Mouse (Mus musculus) embryonic facial prominence, embryonic 15.5 days (tissue): Measurements from ENCODE around the gene Upf2. TPM values are rescaled to one million over a fixed set of nuclear protein-coding genes. Genes with fewer than 3 reads are reported as not detected.

Source experiments
- ATAC-seq: fragments of 200-750 bp; cut with Nextera tagmentation; 2 replicates; pipeline ENCODE4 v1.8.0; 2017; ENCODE audit warnings: low read depth, moderate TSS enrichment; ENCODE audit not compliant: insufficient number of reproducible peaks, low FRiP score, low TSS enrichment
- H3K27ac ChIP-seq: fragments of 300-500 bp; sonication (generic); replicated peaks from 2 replicates; pipeline ENCODE4 v1.5.1; 2015; ENCODE audit warnings: mild to moderate bottlenecking, inconsistent platforms
- H3K27me3 ChIP-seq: fragments of 300-500 bp; sonication (generic); 2 replicates; pipeline ENCODE4 v1.6.1; 2015; ENCODE audit warnings: inconsistent platforms
- H3K36me3 ChIP-seq: fragments of 300-500 bp; sonication (generic); 2 replicates; pipeline ENCODE4 v1.6.1; 2015; ENCODE audit warnings: mild to moderate bottlenecking, inconsistent platforms
- H3K4me1 ChIP-seq: fragments of 300-500 bp; sonication (generic); 2 replicates; pipeline ENCODE4 v1.6.1; 2015; ENCODE audit warnings: inconsistent platforms
- H3K4me2 ChIP-seq: fragments of 300-500 bp; sonication (generic); replicated peaks from 2 replicates; pipeline ENCODE4 v1.6.1; 2015; ENCODE audit warnings: mild to moderate bottlenecking, inconsistent platforms
- H3K4me3 ChIP-seq: fragments of 300-500 bp; sonication (generic); replicated peaks from 2 replicates; pipeline ENCODE4 v1.5.1; 2015; ENCODE audit warnings: mild to moderate bottlenecking, inconsistent platforms
- H3K9ac ChIP-seq: fragments of 300-500 bp; sonication (generic); 2 replicates; pipeline ENCODE4 v1.6.1; 2015; ENCODE audit warnings: inconsistent platforms
- H3K9me3 ChIP-seq: fragments of 300-500 bp; sonication (generic); replicated peaks from 2 replicates; pipeline ENCODE4 v1.6.1; 2016; ENCODE audit warnings: inconsistent platforms
- WGBS: fragments of 180-500 bp; shearing (Covaris S2); methylation state at CpG from one replicate; pipeline ENCODE4 v1.1.7; 2015; 5-methylcytosine and 5-hydroxymethylcytosine counted together
- polyA plus RNA-seq: library from polyadenylated mRNA; unstranded; fragments of >200 nt; fragmentation: Nextera tagmentation; extraction: Ambion mirVana; gene quantifications from 2 replicates; pipeline ENCODE4 v1.2.1, GENCODE M21; 2015

Gene Upf2
- polyA plus RNA-seq, 1 experiment from 2014 or later, result 10.0 TPM

GRCm38 (mm10) chr2:6020570-6020969, 69.3 kb downstream of the Upf2 start:
- no peak overlapping the region for H3K4me2 ChIP-seq
- peaks cover 41% of the 10 kb centered on the region for H3K36me3 ChIP-seq
- no peaks in the 10 kb centered on the region for H3K4me1 ChIP-seq
- no peak overlapping the region for H3K27ac ChIP-seq
- no peaks in the 10 kb centered on the region for H3K9me3 ChIP-seq
- no peaks in the 10 kb centered on the region for H3K27me3 ChIP-seq
- ATAC-seq, result no peak
- H3K4me3 ChIP-seq, result no peak overlapping the region
- no peak overlapping the region for H3K9ac ChIP-seq

- H3K9me3 ChIP-seq, result no peaks in the 10 kb centered on the region
- H3K4me2 ChIP-seq, result no peak overlapping the region
- WGBS, result 90% methylated on average over 1 of the region's 1 CpGs
- no peak overlapping the region for H3K27ac ChIP-seq
- no peak overlapping the region for H3K4me3 ChIP-seq
- H3K4me1 ChIP-seq, result no peaks in the 10 kb centered on the region
- no peaks in the 10 kb centered on the region for H3K27me3 ChIP-seq
- peaks cover 32% of the 10 kb centered on the region for H3K36me3 ChIP-seq
- ATAC-seq, result no peak
- H3K9ac ChIP-seq, result no peak overlapping the region
These were observed 91.4 kb downstream of the Upf2 start for GRCm38 (mm10) chr2:6042644-6043043.

DNA sequence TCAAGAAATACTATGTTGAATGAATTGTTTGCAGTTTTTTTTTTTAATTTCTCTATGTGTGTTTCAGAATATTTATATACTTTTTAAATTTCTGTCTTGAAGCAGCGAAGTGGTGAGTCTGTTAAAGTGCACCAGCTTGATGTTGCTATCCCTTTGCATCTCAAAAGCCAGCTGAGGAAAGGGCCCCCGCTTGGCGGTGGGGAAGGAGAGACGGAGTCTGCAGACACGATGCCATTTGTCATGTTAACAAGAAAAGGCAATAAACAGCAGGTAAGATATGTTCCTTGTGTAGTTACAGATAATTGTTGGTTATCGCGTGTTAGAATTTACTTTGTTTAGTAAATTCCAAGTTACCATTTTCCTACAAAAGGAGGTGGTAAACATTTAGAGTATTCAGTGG, 95.5 kb downstream of the Upf2 start:
- no peak overlapping the region for H3K9ac ChIP-seq
- ATAC-seq, result no peak
- H3K27me3 ChIP-seq, result no peaks in the 10 kb centered on the region
- H3K36me3 ChIP-seq, result peaks cover 49% of the 10 kb centered on the region
- whole genome bisulfite sequencing, result 73% methylated on average over 7 of the region's 7 CpGs
- H3K4me2 ChIP-seq, result no peak overlapping the region
- no peaks in the 10 kb centered on the region for H3K9me3 ChIP-seq
- H3K27ac ChIP-seq, result no peak overlapping the region
- no peak overlapping the region for H3K4me3 ChIP-seq
- H3K4me1 ChIP-seq, result no peaks in the 10 kb centered on the region

- Histone ChIP-seq H3K4me2 (no peak overlapping the region), H3K36me3 (peaks cover 54% of the 10 kb centered on the region), H3K9me3 (no peaks in the 10 kb centered on the region), H3K9ac (no peak overlapping the region), H3K4me3 (no peak overlapping the region), H3K27me3 (no peaks in the 10 kb centered on the region), H3K4me1 (no peaks in the 10 kb centered on the region), H3K27ac (no peak overlapping the region)
- no peak for ATAC-seq
- 74% methylated on average over 4 of the region's 4 CpGs for WGBS
These were observed 97.3 kb downstream of the Upf2 start for GRCm38 (mm10) chr2:6048570-6048969.

DNA sequence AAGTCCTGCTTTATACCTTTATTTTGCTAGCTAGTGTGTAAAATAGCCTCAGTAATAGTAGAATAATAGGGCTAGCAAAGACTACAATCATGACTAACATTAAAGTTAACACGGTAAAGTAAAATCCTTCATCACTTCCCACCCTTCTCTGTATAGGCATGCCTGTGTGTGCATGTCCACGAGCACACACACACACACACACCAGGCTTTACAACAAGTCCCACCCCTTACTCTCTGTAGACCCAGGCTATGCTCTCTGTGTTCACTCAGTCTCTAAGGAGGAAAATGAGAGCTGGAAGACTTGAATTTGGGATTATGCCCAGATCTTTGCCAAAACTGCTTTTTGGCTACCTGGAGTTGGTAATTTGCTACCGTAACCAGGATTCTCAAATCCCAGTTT, 97.7 kb downstream of the Upf2 start:
- 81% methylated on average over 3 of the region's 3 CpGs for WGBS
- Histone ChIP-seq H3K36me3 (peaks cover 50% of the 10 kb centered on the region), H3K27ac (no peak overlapping the region)

GRCm38 (mm10) chr2:6055466-6055865, 104.2 kb downstream of the Upf2 start:
- no peaks in the 10 kb centered on the region for H3K27me3 ChIP-seq
- H3K4me3 ChIP-seq, result no peak overlapping the region
- WGBS, result 94% methylated on average over 11 of the region's 11 CpGs
- no peak for ATAC-seq
- H3K9ac ChIP-seq, result no peak overlapping the region
- no peaks in the 10 kb centered on the region for H3K4me1 ChIP-seq
- no peaks in the 10 kb centered on the region for H3K9me3 ChIP-seq
- H3K27ac ChIP-seq, result no peak overlapping the region
- peaks cover 45% of the 10 kb centered on the region for H3K36me3 ChIP-seq
- H3K4me2 ChIP-seq, result no peak overlapping the region

More for the DNA sequence above, 97.7 kb downstream of the Upf2 start:
- Histone ChIP-seq H3K4me2 (no peak overlapping the region), H3K4me1 (no peaks in the 10 kb centered on the region), H3K4me3 (no peak overlapping the region), H3K9ac (no peak overlapping the region), H3K9me3 (no peaks in the 10 kb centered on the region), H3K27me3 (no peaks in the 10 kb centered on the region)
- no peak for ATAC-seq

- H3K4me3 ChIP-seq, result no peak overlapping the region
- H3K9ac ChIP-seq, result no peak overlapping the region
- H3K4me2 ChIP-seq, result no peak overlapping the region
- 87% methylated on average over 3 of the region's 3 CpGs for WGBS
- no peaks in the 10 kb centered on the region for H3K27me3 ChIP-seq
- H3K27ac ChIP-seq, result no peak overlapping the region
- no peak for ATAC-seq
- no peaks in the 10 kb centered on the region for H3K9me3 ChIP-seq
- peaks cover 35% of the 10 kb centered on the region for H3K36me3 ChIP-seq
- H3K4me1 ChIP-seq, result no peaks in the 10 kb centered on the region
These were observed 105.2 kb downstream of the Upf2 start for GRCm38 (mm10) chr2:6056518-6056917.

GRCm38 (mm10) chr2:6059291-6059690, 108.0 kb downstream of the Upf2 start:
- H3K9ac ChIP-seq, result no peak overlapping the region
- WGBS, result 80% methylated on average over 2 of the region's 2 CpGs

GRCm38 (mm10) chr2:6060071-6060804, 109.0 kb downstream of the Upf2 start:
- H3K4me2 ChIP-seq, result no peak overlapping the region
- no peak overlapping the region for H3K4me3 ChIP-seq
- H3K27ac ChIP-seq, result no peak overlapping the region
- H3K36me3 ChIP-seq, result peaks cover 13% of the 10 kb centered on the region
- ATAC-seq, result no peak
- 81% methylated on average over 10 of the region's 10 CpGs for WGBS
- H3K27me3 ChIP-seq, result no peaks in the 10 kb centered on the region
- H3K9me3 ChIP-seq, result no peaks in the 10 kb centered on the region
- no peak overlapping the region for H3K9ac ChIP-seq
- H3K4me1 ChIP-seq, result no peaks in the 10 kb centered on the region

More at GRCm38 (mm10) chr2:6059291-6059690, 108.0 kb downstream of the Upf2 start:
- no peaks in the 10 kb centered on the region for H3K9me3 ChIP-seq
- H3K36me3 ChIP-seq, result peaks cover 21% of the 10 kb centered on the region
- no peak for ATAC-seq
- H3K27me3 ChIP-seq, result no peaks in the 10 kb centered on the region
- H3K4me2 ChIP-seq, result no peak overlapping the region
- H3K4me3 ChIP-seq, result no peak overlapping the region
- H3K27ac ChIP-seq, result no peak overlapping the region
- no peaks in the 10 kb centered on the region for H3K4me1 ChIP-seq

- ATAC-seq, result no peak
- 82% methylated on average over 6 of the region's 6 CpGs for WGBS
These were observed 116.1 kb downstream of the Upf2 start for GRCm38 (mm10) chr2:6067341-6067740.

GRCm38 (mm10) chr2:6070925-6071324, 119.7 kb downstream of the Upf2 start:
- Histone ChIP-seq H3K9me3 (no peaks in the 10 kb centered on the region), H3K36me3 (no peaks in the 10 kb centered on the region), H3K4me2 (no peak overlapping the region), H3K27ac (no peak overlapping the region), H3K4me1 (peaks cover 5% of the 10 kb centered on the region), H3K4me3 (no peak overlapping the region), H3K27me3 (no peaks in the 10 kb centered on the region), H3K9ac (no peak overlapping the region)
- WGBS, result 42% methylated on average over 11 of the region's 11 CpGs
- ATAC-seq, result no peak

More at GRCm38 (mm10) chr2:6067341-6067740, 116.1 kb downstream of the Upf2 start:
- Histone ChIP-seq H3K27me3 (no peaks in the 10 kb centered on the region), H3K4me2 (no peak overlapping the region), H3K9me3 (no peaks in the 10 kb centered on the region), H3K27ac (no peak overlapping the region), H3K4me1 (no peaks in the 10 kb centered on the region), H3K36me3 (no peaks in the 10 kb centered on the region), H3K4me3 (no peak overlapping the region), H3K9ac (no peak overlapping the region)
